Mouse (Mus musculus) left cerebral cortex, adult 18-20 months (tissue): Measurements from ENCODE around the gene Pelo. TPM values are rescaled to one million over a fixed set of nuclear protein-coding genes. Genes with fewer than 3 reads are reported as not detected.

Source experiments
- DNase-seq, 2 experiments: peaks; one replicate each; pipeline ENCODE4 v3.0.0; 2021 to 2022; ENCODE audit warnings: low spot score in 2 of 2, mixed read lengths in 1 of 2
- total RNA-seq, 2 experiments: library from RNA; stranded (reverse); gene quantifications; 2 replicates each; pipeline ENCODE4 v1.2.3; 2021

The Pelo gene
- total RNA-seq, 2 experiments from 2014 or later = 20.9 to 23.1 TPM

GRCm38 (mm10) chr13:115050660-115051559, 39.1 kb downstream of the Pelo start:
- peak in 1 of 2 experiments; percentile 4 for DNase-seq

- no peak for DNase-seq
Observed at GRCm38 (mm10) chr13:115042652-115043051, 47.3 kb downstream of the Pelo start.

Other genes with a start within 250 kb of the Pelo start
- under 1 TPM in 1 of 2 experiments, not detected in 1; 0.07 TPM for gene Itga2, start 158.1 kb downstream of the Pelo start, total RNA-seq
- 1 to 10 TPM; 3.4 to 3.7 TPM for gene Gm49395, start 11.7 kb upstream of the Pelo start, total RNA-seq
- gene Itga1, start 11.8 kb upstream of the Pelo start, total RNA-seq = 1 to 10 TPM; 5.6 to 6.7 TPM